Mouse (Mus musculus) brain, embryonic 18.5 days (tissue): Measurements from ENCODE around the gene Il23r.

Experiments used
- DNase-seq: peaks from one replicate; pipeline ENCODE4 v3.0.0-alpha.2; 2012; ENCODE audit warnings: low read depth, low spot score

Gene Il23r

DNA sequence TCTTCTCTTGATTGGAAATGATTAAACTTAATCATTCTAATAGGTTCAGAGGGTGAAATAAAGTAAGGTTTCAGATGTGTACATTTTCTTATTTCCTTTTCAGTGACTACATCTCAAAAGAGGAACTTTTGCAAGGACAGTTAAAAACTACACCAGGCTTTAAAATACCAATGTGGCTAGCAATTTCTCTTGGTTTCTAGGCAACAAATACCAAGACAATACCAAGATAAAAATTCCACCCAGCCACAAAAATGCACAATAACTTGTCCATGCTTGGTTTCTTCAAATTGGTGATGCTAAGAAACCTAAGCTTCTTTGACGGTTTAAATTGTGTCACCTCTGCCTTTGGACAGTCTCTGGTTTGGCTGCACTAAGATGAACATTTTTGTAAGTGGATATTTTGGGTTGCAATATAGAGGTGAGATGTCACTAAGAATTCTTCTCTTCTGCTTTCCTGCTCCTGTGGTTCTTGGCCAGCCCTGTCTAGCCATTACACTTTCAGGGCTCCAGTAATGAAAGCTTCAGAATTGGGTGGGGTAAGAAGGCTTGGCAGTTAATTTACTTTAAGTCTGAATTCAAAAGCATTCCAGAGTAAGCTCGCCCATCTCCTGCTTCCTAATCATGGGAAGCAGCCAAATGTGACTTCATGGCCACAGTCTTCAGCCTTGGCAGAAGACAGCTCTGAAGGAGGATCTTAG lies 56.8 kb downstream of the Il23r start:
- DNase-seq: no peak

DNA sequence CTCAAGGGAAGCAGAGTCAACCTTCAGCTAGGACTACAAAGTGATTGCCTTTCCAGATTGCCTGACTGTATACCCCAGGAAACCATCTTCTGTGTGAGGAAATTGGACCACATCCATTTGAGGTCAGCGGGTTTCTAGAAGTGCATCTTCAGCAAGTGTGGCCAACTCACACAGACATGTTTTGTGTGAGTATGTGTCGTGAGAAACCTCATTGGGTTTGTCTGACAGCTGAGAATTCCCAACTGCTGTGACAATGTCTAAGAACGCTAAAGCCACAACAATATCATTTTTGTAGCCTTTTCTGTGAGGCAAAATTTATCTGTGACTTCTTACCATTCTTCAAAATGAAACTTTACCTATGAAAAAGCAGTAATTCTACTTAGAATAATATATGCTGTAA lies 59.8 kb downstream of the Il23r start:
- no peak for DNase-seq

DNA sequence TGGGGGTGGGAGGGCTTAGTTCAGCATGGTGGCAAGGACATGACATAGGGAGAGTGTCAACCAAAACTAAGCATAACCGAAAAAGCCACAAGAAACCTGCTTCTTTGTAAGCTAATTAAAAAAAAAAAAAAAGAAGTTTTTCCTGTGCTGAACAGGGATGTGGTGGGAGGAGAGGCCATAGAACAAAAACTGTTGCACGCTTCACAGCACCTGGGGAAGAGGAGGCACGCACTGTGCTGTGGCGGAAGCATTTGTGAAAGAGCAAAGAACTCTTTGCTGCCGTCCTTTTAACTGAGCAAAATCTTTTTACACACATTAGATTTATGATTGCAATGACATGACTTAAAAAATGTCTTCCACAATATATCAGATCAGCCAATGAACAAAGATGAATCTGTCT lies 69.9 kb downstream of the Il23r start:
- DNase-seq: no peak

DNA sequence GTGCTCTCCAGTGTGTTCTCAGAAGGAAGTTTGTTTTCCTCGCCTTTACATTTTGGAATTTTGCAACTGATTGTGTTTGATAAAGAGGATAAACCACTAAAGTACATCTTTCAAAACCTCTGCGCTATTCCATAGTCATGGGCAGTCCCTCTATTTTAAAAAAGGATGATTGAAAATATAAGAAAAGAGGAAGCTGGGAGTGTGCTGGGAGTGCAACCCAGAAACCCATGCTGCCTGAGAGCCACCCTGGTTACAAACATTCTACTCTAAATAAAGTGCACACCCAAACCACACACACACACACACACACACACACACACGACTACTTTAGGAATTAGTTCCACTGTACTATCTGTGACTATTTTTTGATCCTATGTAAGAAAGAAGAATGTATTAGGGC lies 75.1 kb downstream of the Il23r start:
- DNase-seq: no peak

DNA sequence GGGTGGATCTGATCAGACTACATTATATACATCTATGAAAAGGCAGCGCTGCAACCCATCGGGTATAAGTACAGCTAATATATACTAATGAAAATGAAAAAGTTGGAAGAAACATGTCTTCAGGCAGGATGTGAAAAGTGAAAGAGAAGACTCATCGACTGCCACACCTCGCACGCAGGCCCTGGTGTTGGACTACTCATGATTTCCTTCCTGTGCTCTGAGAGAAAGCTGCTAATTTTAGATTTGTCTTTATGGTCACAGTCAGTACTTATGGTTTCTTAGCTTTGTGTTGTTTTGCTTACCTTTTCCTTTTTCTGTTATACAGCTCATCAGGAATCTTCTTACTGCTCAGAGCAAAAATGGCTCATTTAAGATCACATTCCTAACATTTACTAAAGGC lies 76.4 kb downstream of the Il23r start:
- no peak for DNase-seq

DNA sequence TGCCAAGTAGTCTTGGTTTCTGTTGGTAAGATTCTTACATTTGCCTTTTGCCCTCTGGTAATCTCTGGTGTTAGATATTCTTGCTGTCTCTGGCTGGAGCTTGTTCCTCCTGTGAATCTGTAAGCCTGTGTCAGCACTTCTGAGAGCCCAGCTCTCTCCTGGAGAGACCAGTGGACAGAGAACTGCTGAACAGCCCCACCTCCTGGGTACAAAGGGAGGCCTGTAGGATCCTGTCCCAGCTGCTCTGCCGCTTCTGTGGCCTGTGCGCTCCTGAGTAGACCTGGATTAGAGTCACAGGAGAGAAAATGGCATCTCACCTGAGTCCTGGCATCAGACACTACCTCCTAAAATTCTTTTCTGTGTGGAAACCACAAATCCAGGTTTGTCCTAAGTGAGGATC lies 78.3 kb downstream of the Il23r start:
- DNase-seq: no peak

DNA sequence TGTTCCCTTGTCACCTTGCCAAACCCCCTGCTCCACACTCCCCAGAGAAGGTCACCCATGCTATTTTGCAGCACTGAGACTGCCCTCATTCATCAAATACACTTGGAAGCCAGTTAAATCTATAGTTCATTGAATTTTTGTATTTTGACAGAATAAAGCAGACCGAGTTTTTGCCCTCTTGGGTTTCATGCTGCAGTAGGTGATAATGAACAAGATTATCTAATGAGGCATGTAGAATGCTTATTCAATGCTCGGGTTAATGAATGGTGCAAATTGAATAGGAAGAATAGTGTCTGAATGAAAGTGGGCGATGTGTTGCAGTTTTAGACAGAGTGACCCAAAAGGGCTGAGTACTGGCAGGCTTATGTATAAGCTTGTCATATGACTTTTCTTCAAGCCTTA lies 86.4 kb downstream of the Il23r start:
- no peak for DNase-seq

DNA sequence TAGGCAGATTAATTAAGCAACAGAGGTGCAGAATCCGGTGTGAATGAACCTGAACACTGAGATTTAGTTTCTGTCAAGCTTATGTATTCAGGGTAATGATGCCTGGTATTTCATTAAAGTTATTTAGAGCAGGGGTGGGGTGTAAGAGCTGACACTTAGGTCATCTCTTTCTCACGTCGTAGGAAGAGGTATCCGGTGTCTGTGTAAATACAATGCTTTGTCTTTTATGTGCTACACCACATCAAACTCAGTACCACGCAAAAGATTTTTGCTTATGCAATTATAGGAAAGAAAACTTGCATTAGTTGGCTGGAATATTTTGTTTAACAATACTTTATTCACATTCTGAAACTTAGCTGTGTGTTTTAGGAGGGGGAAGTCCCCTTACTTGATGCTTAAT lies 92.1 kb downstream of the Il23r start:
- no peak for DNase-seq

DNA sequence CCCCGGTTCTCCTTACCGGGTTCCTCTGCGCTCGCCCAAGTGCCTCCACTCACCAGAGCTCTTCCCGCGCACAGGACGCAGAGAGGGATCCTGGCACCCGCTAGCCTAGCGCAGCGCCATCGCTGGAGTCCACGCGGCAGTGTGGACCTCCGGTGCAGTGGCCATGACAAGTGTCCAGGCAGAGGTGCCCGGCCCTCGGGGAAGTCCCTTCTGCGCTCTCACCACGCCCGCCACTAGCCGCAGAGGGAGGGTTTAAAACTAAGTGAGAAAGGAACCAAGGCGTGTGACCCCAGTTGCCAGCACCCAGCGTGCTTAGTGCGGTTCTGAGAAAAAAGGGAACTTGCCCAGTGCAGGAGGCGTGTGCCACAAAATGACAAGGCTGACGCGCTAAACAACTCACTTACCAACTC lies 115.7 kb downstream of the Il23r start, which contains the start of gene Il12rb2:
Gene Il12rb2, minus strand, starts transcription at position 207 of the 410 bp plus-strand sequence.
- no peak for DNase-seq
